Mouse (Mus musculus) ES-E14 (cell line): Measurements from ENCODE around the gene Adam10.

Experiments used
- HCFC1 ChIP-seq: IDR thresholded peaks from 2 replicates; pipeline ENCODE4 v1.6.1; 2012; ENCODE audit warnings: low read length, inconsistent platforms, borderline replicate concordance; ENCODE audit not compliant: insufficient read depth
- ZNF384 ChIP-seq: IDR thresholded peaks from 2 replicates; pipeline ENCODE4 v1.6.1; 2012; ENCODE audit warnings: low read depth, low read length, inconsistent platforms

DNA sequence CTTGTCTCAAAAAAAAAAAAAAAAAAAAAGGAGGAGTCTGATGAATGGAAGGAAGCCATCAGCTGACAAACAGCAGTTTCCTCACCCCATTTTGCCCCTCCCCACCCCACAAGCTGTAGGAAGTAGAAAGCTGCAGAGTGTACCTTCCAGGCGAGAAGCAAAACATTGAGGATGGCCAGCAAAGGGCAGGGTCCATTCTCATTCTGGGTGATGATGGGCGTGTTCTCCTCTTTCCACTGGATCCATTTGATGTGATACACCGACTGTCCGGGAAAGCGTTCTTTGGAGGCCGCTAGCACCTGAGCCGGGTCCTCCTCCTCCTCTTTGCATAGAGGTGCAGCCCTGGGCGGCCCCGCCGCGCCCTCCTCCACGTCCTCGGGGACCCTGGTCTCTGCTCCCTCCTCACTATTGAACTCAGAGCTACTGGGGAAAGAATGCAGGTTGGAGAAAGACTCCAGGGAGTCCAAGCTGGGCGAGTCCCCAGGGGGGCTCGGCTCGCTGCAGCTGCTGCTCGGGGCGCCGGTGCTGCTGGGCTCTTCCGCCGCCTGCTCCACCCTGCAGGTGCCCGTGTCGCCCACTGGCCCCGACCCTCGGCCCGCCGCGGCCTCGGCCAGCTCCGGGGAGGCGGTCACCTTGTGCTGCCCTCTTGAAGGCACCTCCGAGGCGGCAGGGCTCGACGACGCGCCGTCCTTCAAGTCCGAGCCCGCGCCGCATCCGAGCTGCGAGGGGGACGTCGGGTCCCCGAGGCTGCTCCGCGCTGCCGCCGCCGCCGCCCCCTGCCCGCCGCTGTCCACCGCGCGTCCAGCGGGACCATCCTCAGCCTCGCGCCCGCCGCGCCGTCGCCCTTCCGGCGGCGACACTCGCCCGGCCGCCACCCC, 22.4 kb upstream of the Adam10 start, which contains the start of gene Gm10642:
- TF ChIP-seq HCFC1 (no peak), ZNF384 (peak; percentile 66)
